Mouse (Mus musculus): ENCODE results near the gene Xpo6. TPM values are rescaled to one million over a fixed set of nuclear protein-coding genes. Genes with fewer than 3 reads are reported as not detected.

Gene Xpo6
- polyA plus RNA-seq, 1 experiment, result 96.0 TPM

GRCm38 (mm10) chr7:126109898-126110297, 90.4 kb downstream of the Xpo6 start:
- no peak overlapping the region for H3K4me3 ChIP-seq (replicated peaks; ENCODE audit: control insufficient read depth, low read depth, low read length)

DNA sequence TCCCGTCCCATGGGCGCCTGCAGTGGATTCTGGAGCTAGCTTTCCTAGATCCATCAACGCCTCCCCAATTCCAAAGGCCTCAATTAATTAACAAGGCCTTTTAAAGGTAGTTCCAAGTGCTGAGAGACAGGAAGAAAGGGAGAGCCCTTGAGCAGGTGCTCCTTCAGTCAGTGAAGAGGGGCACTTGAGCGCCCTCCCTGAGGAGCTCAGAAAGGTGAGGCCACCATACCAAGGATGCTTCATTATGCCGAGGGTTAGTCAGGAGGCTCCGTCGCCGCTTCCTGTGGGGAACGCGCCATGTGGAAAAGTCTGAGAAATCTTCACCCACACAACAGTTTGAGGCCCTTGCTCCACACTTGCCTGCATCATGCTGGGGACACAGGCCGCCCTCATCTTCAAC, 99.9 kb downstream of the Xpo6 start:
- Histone ChIP-seq H3K27ac (ENCODE audit: control insufficient read depth, insufficient read depth, low read depth, low read length, poor library complexity) (no peak overlapping the region), H3K4me3 (replicated peaks; ENCODE audit: control insufficient read depth, low read depth, low read length) (no peak overlapping the region), H3K4me1 (ENCODE audit: control insufficient read depth, insufficient read depth, low read length) (no peaks in the 10 kb centered on the region)
- WGBS, result 91% methylated on average over 11 of the region's 11 CpGs
- no peak for TF ChIP-seq POLR2A (IDR thresholded peaks at IDR 0.05; ENCODE audit: borderline replicate concordance, control insufficient read depth, low read depth, low read length)
- TF ChIP-seq CTCF (IDR thresholded peaks at IDR 0.05; ENCODE audit: control insufficient read depth, insufficient read depth, low read length), result no peak

More at GRCm38 (mm10) chr7:126109898-126110297, 90.4 kb downstream of the Xpo6 start:
- Histone ChIP-seq H3K4me1 (ENCODE audit: control insufficient read depth, insufficient read depth, low read length) (no peaks in the 10 kb centered on the region), H3K27ac (ENCODE audit: control insufficient read depth, insufficient read depth, low read depth, low read length, poor library complexity) (no peak overlapping the region)
- TF ChIP-seq CTCF (IDR thresholded peaks at IDR 0.05; ENCODE audit: control insufficient read depth, insufficient read depth, low read length), result no peak
- 49% methylated on average over 3 of the region's 3 CpGs for whole genome bisulfite sequencing

DNA sequence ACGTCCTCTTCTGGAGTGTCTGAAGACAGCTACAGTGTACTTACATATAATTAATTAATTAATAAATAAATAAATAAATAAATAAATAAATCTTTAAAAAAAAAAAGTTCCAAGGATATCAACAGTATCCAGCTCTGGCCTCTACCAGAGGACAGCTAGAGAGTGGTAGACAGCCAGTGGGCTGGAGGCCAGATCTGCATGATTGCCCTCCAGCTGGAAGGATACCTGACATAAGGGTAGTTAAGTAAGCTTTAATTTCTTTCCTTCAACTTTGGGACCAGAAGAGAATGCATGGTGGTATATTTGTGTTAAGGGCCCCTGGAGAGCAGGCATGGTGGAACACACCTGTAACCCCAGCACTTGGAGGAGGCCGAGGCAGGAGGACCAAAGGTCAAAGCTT, 100.5 kb downstream of the Xpo6 start:
- WGBS, result 92% methylated on average over 2 of the region's 2 CpGs
- TF ChIP-seq CTCF (IDR thresholded peaks at IDR 0.05; ENCODE audit: control insufficient read depth, insufficient read depth, low read length), result no peak
- H3K4me3 ChIP-seq (replicated peaks; ENCODE audit: control insufficient read depth, low read depth, low read length), result no peak overlapping the region
- H3K27ac ChIP-seq (ENCODE audit: control insufficient read depth, insufficient read depth, low read depth, low read length, poor library complexity), result no peak overlapping the region
- no peaks in the 10 kb centered on the region for H3K4me1 ChIP-seq (ENCODE audit: control insufficient read depth, insufficient read depth, low read length)

- H3K4me3 ChIP-seq (replicated peaks; ENCODE audit: control insufficient read depth, low read depth, low read length), result no peak overlapping the region
- no peak overlapping the region for H3K27ac ChIP-seq (ENCODE audit: control insufficient read depth, insufficient read depth, low read depth, low read length, poor library complexity)
- no peak for TF ChIP-seq CTCF (IDR thresholded peaks at IDR 0.05; ENCODE audit: control insufficient read depth, insufficient read depth, low read length)
- no peak for TF ChIP-seq POLR2A (IDR thresholded peaks at IDR 0.05; ENCODE audit: borderline replicate concordance, control insufficient read depth, low read depth, low read length)
- WGBS, result 86% methylated on average over 7 of the region's 7 CpGs
- H3K4me1 ChIP-seq (ENCODE audit: control insufficient read depth, insufficient read depth, low read length), result no peaks in the 10 kb centered on the region
These were observed 101.0 kb downstream of the Xpo6 start for GRCm38 (mm10) chr7:126099163-126099775.

DNA sequence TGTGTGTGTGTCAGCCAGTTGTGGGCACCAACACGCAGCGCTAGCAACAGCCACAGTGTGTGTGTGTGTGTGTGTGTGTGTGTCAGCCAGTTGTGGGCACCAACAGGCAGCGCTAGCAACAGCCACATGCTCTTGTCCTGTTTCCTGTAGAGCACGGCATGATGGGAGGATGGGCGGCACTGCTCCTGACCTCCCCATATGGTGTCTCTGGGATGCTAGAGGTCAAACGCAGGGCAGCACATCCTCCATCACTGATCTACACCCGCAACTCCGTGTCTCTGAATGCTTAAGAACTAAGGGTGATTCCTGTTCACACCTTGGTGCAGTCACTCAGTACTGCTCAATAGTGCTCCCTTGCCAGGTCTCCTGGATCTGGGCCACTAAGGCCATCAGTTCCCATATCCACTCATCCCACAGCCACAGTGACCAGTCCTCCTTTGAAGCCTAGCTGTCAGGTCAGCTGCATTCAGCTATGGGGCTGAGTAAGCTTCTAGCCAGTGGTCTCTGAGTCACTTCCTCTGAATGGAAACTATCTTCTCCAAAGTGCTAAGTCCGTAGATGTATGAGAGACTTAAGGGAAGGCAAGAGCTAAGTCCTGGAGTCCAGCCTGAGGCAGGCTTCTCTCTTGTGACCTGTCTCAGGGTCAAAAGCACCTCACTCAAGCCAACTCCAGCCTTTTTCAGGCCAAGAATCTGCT, 102.9 kb downstream of the Xpo6 start:
- no peak for TF ChIP-seq CTCF (IDR thresholded peaks at IDR 0.05; ENCODE audit: control insufficient read depth, insufficient read depth, low read length)
- no peak for TF ChIP-seq POLR2A (IDR thresholded peaks at IDR 0.05; ENCODE audit: borderline replicate concordance, control insufficient read depth, low read depth, low read length)
- Histone ChIP-seq H3K4me1 (ENCODE audit: control insufficient read depth, insufficient read depth, low read length) (no peaks in the 10 kb centered on the region), H3K4me3 (replicated peaks; ENCODE audit: control insufficient read depth, low read depth, low read length) (no peak overlapping the region), H3K27ac (ENCODE audit: control insufficient read depth, insufficient read depth, low read depth, low read length, poor library complexity) (no peak overlapping the region)
- 76% methylated on average over 7 of the region's 9 CpGs for WGBS

GRCm38 (mm10) chr7:126096596-126096995, 103.7 kb downstream of the Xpo6 start:
- Histone ChIP-seq H3K4me1 (ENCODE audit: control insufficient read depth, insufficient read depth, low read length) (no peaks in the 10 kb centered on the region), H3K27ac (ENCODE audit: control insufficient read depth, insufficient read depth, low read depth, low read length, poor library complexity) (no peak overlapping the region), H3K4me3 (replicated peaks; ENCODE audit: control insufficient read depth, low read depth, low read length) (no peak overlapping the region)
- TF ChIP-seq CTCF (IDR thresholded peaks at IDR 0.05; ENCODE audit: control insufficient read depth, insufficient read depth, low read length), result no peak
- no peak for TF ChIP-seq POLR2A (IDR thresholded peaks at IDR 0.05; ENCODE audit: borderline replicate concordance, control insufficient read depth, low read depth, low read length)
- 56% methylated on average over 5 of the region's 5 CpGs for WGBS

DNA sequence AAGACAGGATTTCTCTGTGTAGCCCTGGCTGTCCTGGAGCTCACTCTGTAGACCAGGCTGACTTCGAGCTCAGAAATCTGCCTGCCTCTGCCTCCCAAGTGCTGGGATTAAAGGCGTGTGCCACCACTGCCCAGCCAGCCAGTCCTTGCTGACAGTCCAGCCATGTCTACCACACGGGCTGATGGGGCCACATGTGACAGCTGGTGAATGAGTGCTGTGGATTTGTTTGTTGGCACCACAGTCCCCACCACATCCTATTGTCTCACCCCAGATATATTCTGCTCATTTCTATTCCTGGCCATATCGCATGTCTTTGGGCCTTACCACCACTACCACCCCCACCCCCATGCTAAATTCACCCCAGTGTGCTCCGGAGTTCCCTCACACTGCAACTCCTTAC, 105.6 kb downstream of the Xpo6 start:
- Histone ChIP-seq H3K4me3 (replicated peaks; ENCODE audit: control insufficient read depth, low read depth, low read length) (no peak overlapping the region), H3K27ac (ENCODE audit: control insufficient read depth, insufficient read depth, low read depth, low read length, poor library complexity) (no peak overlapping the region), H3K4me1 (ENCODE audit: control insufficient read depth, insufficient read depth, low read length) (no peaks in the 10 kb centered on the region)
- 67% methylated on average over 5 of the region's 5 CpGs for WGBS
- TF ChIP-seq CTCF (IDR thresholded peaks at IDR 0.05; ENCODE audit: control insufficient read depth, insufficient read depth, low read length), result no peak
- TF ChIP-seq POLR2A (IDR thresholded peaks at IDR 0.05; ENCODE audit: borderline replicate concordance, control insufficient read depth, low read depth, low read length), result no peak

DNA sequence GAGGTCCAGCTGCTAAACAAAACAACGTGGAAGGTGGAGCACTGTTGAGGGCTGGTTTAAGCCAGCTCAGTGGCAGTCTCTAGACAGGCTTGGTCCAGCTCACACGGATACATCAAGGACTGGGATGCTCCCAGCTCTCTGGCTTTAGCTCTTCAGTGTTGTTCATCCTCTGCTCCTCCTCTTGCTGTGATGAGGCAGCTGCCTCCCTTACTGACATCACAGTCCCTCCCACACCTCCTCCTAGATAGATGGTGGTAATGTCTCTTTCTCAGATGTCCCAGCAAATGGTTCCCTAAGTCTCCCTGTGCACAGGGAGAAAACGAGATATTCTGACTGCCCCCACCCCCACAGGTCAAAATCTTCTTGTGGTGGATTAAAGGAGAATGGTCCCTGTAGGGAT, 107.1 kb downstream of the Xpo6 start:
- TF ChIP-seq CTCF (IDR thresholded peaks at IDR 0.05; ENCODE audit: control insufficient read depth, insufficient read depth, low read length) (no peak), POLR2A (IDR thresholded peaks at IDR 0.05; ENCODE audit: borderline replicate concordance, control insufficient read depth, low read depth, low read length) (no peak)
- WGBS, result 51% methylated on average over 3 of the region's 3 CpGs
- no peak overlapping the region for H3K27ac ChIP-seq (ENCODE audit: control insufficient read depth, insufficient read depth, low read depth, low read length, poor library complexity)
- no peak overlapping the region for H3K4me3 ChIP-seq (replicated peaks; ENCODE audit: control insufficient read depth, low read depth, low read length)
- no peaks in the 10 kb centered on the region for H3K4me1 ChIP-seq (ENCODE audit: control insufficient read depth, insufficient read depth, low read length)

DNA sequence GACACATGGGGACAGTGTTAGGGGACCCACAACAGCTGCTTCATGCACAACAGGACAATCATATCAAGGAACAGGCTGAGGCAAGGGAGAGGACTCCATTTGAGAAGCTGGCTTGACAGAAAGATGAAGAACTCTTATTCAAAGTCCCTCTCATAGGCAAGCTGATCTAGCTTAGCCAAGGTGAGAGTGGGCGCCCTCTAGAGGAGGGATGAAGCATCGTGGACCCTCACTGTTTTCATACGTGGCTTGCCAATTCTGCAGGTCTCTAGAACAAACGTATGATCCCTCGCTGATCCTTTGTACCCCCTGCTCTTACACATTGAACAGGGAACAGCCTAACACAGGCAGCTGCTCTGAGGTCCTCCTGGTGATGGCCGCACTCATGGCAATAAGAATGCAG, 110.5 kb downstream of the Xpo6 start:
- H3K27ac ChIP-seq (ENCODE audit: control insufficient read depth, insufficient read depth, low read depth, low read length, poor library complexity), result no peak overlapping the region
- H3K4me1 ChIP-seq (ENCODE audit: control insufficient read depth, insufficient read depth, low read length), result no peaks in the 10 kb centered on the region
- TF ChIP-seq POLR2A (IDR thresholded peaks at IDR 0.05; ENCODE audit: borderline replicate concordance, control insufficient read depth, low read depth, low read length), result no peak
- peak; percentile 90 for TF ChIP-seq CTCF (IDR thresholded peaks at IDR 0.05; ENCODE audit: control insufficient read depth, insufficient read depth, low read length)
- no peak overlapping the region for H3K4me3 ChIP-seq (replicated peaks; ENCODE audit: control insufficient read depth, low read depth, low read length)
- 13% methylated on average over 6 of the region's 6 CpGs for WGBS
